Mouse (Mus musculus): Measurements from ENCODE around the gene Preb. TPM values are rescaled to one million over a fixed set of nuclear protein-coding genes. Genes with fewer than 3 reads are reported as not detected.
A peak's percentile ranks its signal among the peaks of the same experiment; 100 is the strongest.

Gene Preb
- polyA plus RNA-seq, 2 experiments = 91.1 to 259 TPM

GRCm38 (mm10) chr5:30982357-30982756 lies 22.2 kb upstream of the Preb start:
- Histone ChIP-seq H3K27ac (replicated peaks; ENCODE audit: low read depth, low read length) (no peak overlapping the region), H3K4me3 (replicated peaks; ENCODE audit: low read length) (no peak overlapping the region), H3K9ac (ENCODE audit: low read depth, low read length, severe bottlenecking) (no peak overlapping the region), H3K36me3 (ENCODE audit: control insufficient read depth, insufficient read depth, low read length) (no peaks in the 10 kb centered on the region), H3K9me3 (ENCODE audit: control insufficient read depth, low read length) (no peaks in the 10 kb centered on the region), H3K27me3 (ENCODE audit: control insufficient read depth, insufficient read depth, low read length) (no peaks in the 10 kb centered on the region), H3K4me1 (ENCODE audit: control insufficient read depth, insufficient read depth, low read length) (no peaks in the 10 kb centered on the region), H3K4me2 (replicated peaks; ENCODE audit: low read depth, low read length, severe bottlenecking) (no peak overlapping the region)
- ATAC-seq (ENCODE audit: low FRiP score, low read depth) (no peak), DNase-seq (ENCODE audit: low spot score) (no peak)
- 21% methylated on average over 2 of the region's 2 CpGs for WGBS
- TF ChIP-seq POLR2A (IDR thresholded peaks at IDR 0.05; ENCODE audit: borderline replicate concordance, extremely low read depth, insufficient read depth, insufficient read length) = no peak

GRCm38 (mm10) chr5:30974870-30975656 lies 14.9 kb upstream of the Preb start:
- DNase-seq (ENCODE audit: low spot score) = peak; percentile 41

GRCm38 (mm10) chr5:30969440-30969839 lies 9.3 kb upstream of the Preb start:
- no peaks in the 10 kb centered on the region for H3K4me1 ChIP-seq (ENCODE audit: control insufficient read depth, insufficient read depth, low read length)
- H3K4me2 ChIP-seq (replicated peaks; ENCODE audit: low read depth, low read length, severe bottlenecking) = no peak overlapping the region
- ATAC-seq (ENCODE audit: low FRiP score, low read depth) (no peak), DNase-seq (ENCODE audit: low spot score) (no peak)
- no peak for TF ChIP-seq POLR2A (IDR thresholded peaks at IDR 0.05; ENCODE audit: borderline replicate concordance, extremely low read depth, insufficient read depth, insufficient read length)
- H3K27ac ChIP-seq (replicated peaks; ENCODE audit: low read depth, low read length) = no peak overlapping the region
- H3K9ac ChIP-seq (ENCODE audit: low read depth, low read length, severe bottlenecking) = no peak overlapping the region
- WGBS = 74% methylated on average over 2 of the region's 2 CpGs
- H3K27me3 ChIP-seq (ENCODE audit: control insufficient read depth, insufficient read depth, low read length) = no peaks in the 10 kb centered on the region
- H3K4me3 ChIP-seq (replicated peaks; ENCODE audit: low read length) = no peak overlapping the region
- no peaks in the 10 kb centered on the region for H3K9me3 ChIP-seq (ENCODE audit: control insufficient read depth, low read length)
- H3K36me3 ChIP-seq (ENCODE audit: control insufficient read depth, insufficient read depth, low read length) = no peaks in the 10 kb centered on the region

More at GRCm38 (mm10) chr5:30974870-30975656, 14.9 kb upstream of the Preb start:
- Histone ChIP-seq H3K4me3 (replicated peaks; ENCODE audit: low read length) (no peak overlapping the region), H3K9ac (ENCODE audit: low read depth, low read length, severe bottlenecking) (no peak overlapping the region), H3K9me3 (ENCODE audit: control insufficient read depth, low read length) (no peaks in the 10 kb centered on the region), H3K4me2 (replicated peaks; ENCODE audit: low read depth, low read length, severe bottlenecking) (no peak overlapping the region), H3K27me3 (ENCODE audit: control insufficient read depth, insufficient read depth, low read length) (no peaks in the 10 kb centered on the region), H3K4me1 (ENCODE audit: control insufficient read depth, insufficient read depth, low read length) (peaks cover 7% of the 10 kb centered on the region; the same call in 1 of the 2 replicates), H3K27ac (replicated peaks; ENCODE audit: low read depth, low read length) (no peak overlapping the region), H3K36me3 (ENCODE audit: control insufficient read depth, insufficient read depth, low read length) (no peaks in the 10 kb centered on the region)
- peak; percentile 74; the same call in 1 of the 2 replicates for ATAC-seq (ENCODE audit: low FRiP score, low read depth)
- 28% methylated on average over 9 of the region's 9 CpGs for WGBS
- TF ChIP-seq POLR2A (IDR thresholded peaks at IDR 0.05; ENCODE audit: borderline replicate concordance, extremely low read depth, insufficient read depth, insufficient read length) = no peak

- WGBS = 77% methylated on average over 8 of the region's 8 CpGs
- Histone ChIP-seq H3K4me2 (replicated peaks; ENCODE audit: low read depth, low read length, severe bottlenecking) (no peak within 1 kb of the TSS), H3K4me3 (replicated peaks; ENCODE audit: low read length) (no peak within 1 kb of the TSS), H3K36me3 (ENCODE audit: control insufficient read depth, insufficient read depth, low read length) (no peaks in the 10 kb centered on the region), H3K9me3 (ENCODE audit: control insufficient read depth, low read length) (no peaks in the 10 kb centered on the region), H3K4me1 (ENCODE audit: control insufficient read depth, insufficient read depth, low read length) (no peaks in the 10 kb centered on the region), H3K27me3 (ENCODE audit: control insufficient read depth, insufficient read depth, low read length) (no peaks in the 10 kb centered on the region), H3K9ac (ENCODE audit: low read depth, low read length, severe bottlenecking) (no peak within 1 kb of the TSS), H3K27ac (replicated peaks; ENCODE audit: low read depth, low read length) (no peak within 1 kb of the TSS)
- no peak for DNase-seq (ENCODE audit: low spot score)
- ATAC-seq (ENCODE audit: low FRiP score, low read depth) = no peak
- no peak for TF ChIP-seq POLR2A (IDR thresholded peaks at IDR 0.05; ENCODE audit: borderline replicate concordance, extremely low read depth, insufficient read depth, insufficient read length)
Observed at GRCm38 (mm10) chr5:30968416-30968815, 8.3 kb upstream of the Preb start, which contains the start of gene Tcf23. Tcf23 (plus strand) TSS chr5:30968662.

GRCm38 (mm10) chr5:30966189-30966588 lies 6.0 kb upstream of the Preb start:
- Histone ChIP-seq H3K27me3 (ENCODE audit: control insufficient read depth, insufficient read depth, low read length) (no peaks in the 10 kb centered on the region), H3K9me3 (ENCODE audit: control insufficient read depth, low read length) (no peaks in the 10 kb centered on the region), H3K36me3 (ENCODE audit: control insufficient read depth, insufficient read depth, low read length) (no peaks in the 10 kb centered on the region), H3K27ac (replicated peaks; ENCODE audit: low read depth, low read length) (no peak overlapping the region), H3K4me1 (ENCODE audit: control insufficient read depth, insufficient read depth, low read length) (no peaks in the 10 kb centered on the region), H3K4me2 (replicated peaks; ENCODE audit: low read depth, low read length, severe bottlenecking) (no peak overlapping the region), H3K4me3 (replicated peaks; ENCODE audit: low read length) (no peak overlapping the region), H3K9ac (ENCODE audit: low read depth, low read length, severe bottlenecking) (no peak overlapping the region)
- DNase-seq (ENCODE audit: low spot score) = no peak
- no peak for TF ChIP-seq POLR2A (IDR thresholded peaks at IDR 0.05; ENCODE audit: borderline replicate concordance, extremely low read depth, insufficient read depth, insufficient read length)
- no peak for ATAC-seq (ENCODE audit: low FRiP score, low read depth)
- 87% methylated on average over 4 of the region's 4 CpGs for WGBS
